Mouse (Mus musculus): ENCODE measurements at regions not wholly inside any gene's neighbourhood (a gene's known extent, or its start where the extent isn't known, plus 50 kb on each side); places are given as distances from the start of the nearest gene placed in this dataset.

GRCm38 (mm10) chr16:26171441-26171840 is 65.9 kb upstream of the P3h2 start:
- TF ChIP-seq EP300 (IDR thresholded peaks at IDR 0.05; ENCODE audit: low read depth) (no peak), CTCF (IDR thresholded peaks at IDR 0.05; ENCODE audit: low read depth) (no peak)
- H3K36me3 ChIP-seq (replicated peaks; ENCODE audit: control insufficient read depth, insufficient read depth, low read depth): no peaks in the 10 kb centered on the region
- no peaks in the 10 kb centered on the region for H3K9me3 ChIP-seq (ENCODE audit: control insufficient read depth, low read length)
- WGBS (ENCODE audit: insufficient replicate concordance): 53% methylated on average over 3 of the region's 3 CpGs
- no peak overlapping the region for H3K4me2 ChIP-seq (ENCODE audit: low read depth)
- H3K4me1 ChIP-seq (replicated peaks; ENCODE audit: control insufficient read depth in 2 of 2, insufficient read depth in 2 of 2, low read length in 1 of 2): no peaks in the 10 kb centered on the region
- DNase-seq (ENCODE audit: low read depth in 3 of 3, low spot score in 3 of 3): no peak
- ATAC-seq (ENCODE audit: insufficient read depth): no peak
- no peaks in the 10 kb centered on the region for H3K27me3 ChIP-seq (ENCODE audit: control insufficient read depth, insufficient read depth, low read length)
- H3K27ac ChIP-seq: no peak overlapping the region
- H3K9ac ChIP-seq (replicated peaks): no peak overlapping the region
- no peak overlapping the region for H3K4me3 ChIP-seq (ENCODE audit: insufficient read depth in 1 of 2, low read depth in 2 of 2, low read length in 2 of 2)

DNA sequence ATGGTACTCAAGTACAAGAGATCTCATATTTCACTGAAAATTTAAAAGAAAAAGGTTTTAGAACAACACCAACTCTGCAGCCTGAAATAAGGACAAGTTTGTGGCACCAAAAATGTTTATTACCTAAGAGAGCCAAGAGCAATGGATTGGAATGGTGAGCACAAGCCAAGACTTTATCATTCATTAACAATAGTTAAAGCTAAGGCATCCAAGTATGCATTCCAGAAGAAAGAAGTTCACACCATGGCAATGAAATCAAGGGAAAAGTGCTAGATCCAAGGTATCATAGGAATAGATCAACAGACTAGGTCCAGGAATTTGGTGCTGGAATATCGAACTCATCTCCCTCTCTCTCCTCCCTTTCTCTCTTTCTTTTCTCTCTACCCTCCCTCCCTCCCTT is 63.8 kb upstream of the P3h2 start:
- no peak for TF ChIP-seq CTCF (IDR thresholded peaks at IDR 0.05; ENCODE audit: low read depth)
- TF ChIP-seq EP300 (IDR thresholded peaks at IDR 0.05; ENCODE audit: low read depth): no peak
- 73% methylated on average over 1 of the region's 1 CpGs for WGBS (ENCODE audit: insufficient replicate concordance)
- H3K27me3 ChIP-seq (ENCODE audit: control insufficient read depth, insufficient read depth, low read length): no peaks in the 10 kb centered on the region

DNA sequence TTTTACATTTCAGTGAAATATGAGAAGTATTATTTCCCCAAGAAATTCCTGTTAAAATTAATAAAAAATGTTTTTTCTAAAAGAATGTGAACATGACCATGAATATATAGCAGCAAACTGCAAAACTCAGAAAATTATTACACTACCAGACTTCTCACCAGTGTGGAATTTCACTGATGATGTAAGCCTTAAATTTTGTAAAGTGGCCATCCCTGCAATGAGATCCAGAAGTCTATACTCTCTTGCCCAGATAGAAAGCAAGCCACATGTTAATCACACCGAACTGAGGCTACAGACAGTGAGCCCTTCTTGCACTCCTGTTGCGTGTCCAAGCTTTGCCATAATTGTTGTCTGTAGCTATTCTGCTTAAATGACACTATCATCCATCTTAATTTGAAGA is 62.6 kb upstream of the P3h2 start:
- 67% methylated on average over 2 of the region's 2 CpGs for WGBS (ENCODE audit: insufficient replicate concordance)
- Histone ChIP-seq H3K4me1 (replicated peaks; ENCODE audit: control insufficient read depth in 2 of 2, insufficient read depth in 2 of 2, low read length in 1 of 2) (no peaks in the 10 kb centered on the region), H3K9me3 (ENCODE audit: control insufficient read depth, low read length) (no peaks in the 10 kb centered on the region), H3K27ac (no peak overlapping the region), H3K27me3 (ENCODE audit: control insufficient read depth, insufficient read depth, low read length) (no peaks in the 10 kb centered on the region), H3K4me2 (ENCODE audit: low read depth) (no peak overlapping the region), H3K4me3 (ENCODE audit: insufficient read depth in 1 of 2, low read depth in 2 of 2, low read length in 2 of 2) (no peak overlapping the region), H3K9ac (replicated peaks) (no peak overlapping the region), H3K36me3 (replicated peaks; ENCODE audit: control insufficient read depth, insufficient read depth, low read depth) (no peaks in the 10 kb centered on the region)
- ATAC-seq (ENCODE audit: insufficient read depth) (no peak), DNase-seq (ENCODE audit: low read depth in 3 of 3, low spot score in 3 of 3) (no peak)
- TF ChIP-seq CTCF (IDR thresholded peaks at IDR 0.05; ENCODE audit: low read depth) (no peak), EP300 (IDR thresholded peaks at IDR 0.05; ENCODE audit: low read depth) (no peak)

More for the DNA sequence above, 63.8 kb upstream of the P3h2 start:
- no peaks in the 10 kb centered on the region for H3K9me3 ChIP-seq (ENCODE audit: control insufficient read depth, low read length)
- no peaks in the 10 kb centered on the region for H3K4me1 ChIP-seq (replicated peaks; ENCODE audit: control insufficient read depth in 2 of 2, insufficient read depth in 2 of 2, low read length in 1 of 2)
- DNase-seq (ENCODE audit: low read depth in 3 of 3, low spot score in 3 of 3): no peak
- no peak for ATAC-seq (ENCODE audit: insufficient read depth)
- no peak overlapping the region for H3K4me3 ChIP-seq (ENCODE audit: insufficient read depth in 1 of 2, low read depth in 2 of 2, low read length in 2 of 2)
- no peak overlapping the region for H3K27ac ChIP-seq
- no peaks in the 10 kb centered on the region for H3K36me3 ChIP-seq (replicated peaks; ENCODE audit: control insufficient read depth, insufficient read depth, low read depth)
- H3K9ac ChIP-seq (replicated peaks): no peak overlapping the region
- no peak overlapping the region for H3K4me2 ChIP-seq (ENCODE audit: low read depth)

DNA sequence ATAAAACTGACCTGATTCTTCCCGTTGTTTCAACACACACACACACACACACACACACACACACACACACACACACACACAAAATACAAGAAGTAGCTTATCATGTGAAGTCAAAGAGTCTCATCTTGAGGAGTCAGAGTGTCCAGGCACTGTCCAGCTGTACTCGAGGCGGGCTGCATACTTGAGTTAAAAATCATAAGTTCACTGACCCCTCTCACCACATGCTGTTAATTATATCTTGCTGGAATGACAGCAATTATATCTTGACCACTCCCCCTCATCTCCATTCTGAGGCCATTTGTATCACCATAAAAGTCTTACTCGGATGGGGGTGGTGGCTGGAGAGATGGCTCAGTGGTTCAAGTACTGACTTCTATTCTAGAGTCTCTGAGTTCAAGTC is 58.5 kb upstream of the P3h2 start:
- WGBS (ENCODE audit: insufficient replicate concordance): 49% methylated on average over 4 of the region's 4 CpGs

GRCm38 (mm10) chr16:26163401-26163800 is 57.8 kb upstream of the P3h2 start:
- Histone ChIP-seq H3K27ac (no peak overlapping the region), H3K36me3 (replicated peaks; ENCODE audit: control insufficient read depth, insufficient read depth, low read depth) (no peaks in the 10 kb centered on the region), H3K27me3 (ENCODE audit: control insufficient read depth, insufficient read depth, low read length) (no peaks in the 10 kb centered on the region), H3K4me3 (ENCODE audit: insufficient read depth in 1 of 2, low read depth in 2 of 2, low read length in 2 of 2) (no peak overlapping the region), H3K4me1 (replicated peaks; ENCODE audit: control insufficient read depth in 2 of 2, insufficient read depth in 2 of 2, low read length in 1 of 2) (no peaks in the 10 kb centered on the region), H3K9me3 (ENCODE audit: control insufficient read depth, low read length) (no peaks in the 10 kb centered on the region), H3K4me2 (ENCODE audit: low read depth) (no peak overlapping the region), H3K9ac (replicated peaks) (no peak overlapping the region)
- WGBS (ENCODE audit: insufficient replicate concordance): 57% methylated on average over 2 of the region's 2 CpGs
- TF ChIP-seq CTCF (IDR thresholded peaks at IDR 0.05; ENCODE audit: low read depth) (no peak), EP300 (IDR thresholded peaks at IDR 0.05; ENCODE audit: low read depth) (no peak)
- ATAC-seq (ENCODE audit: insufficient read depth) (no peak), DNase-seq (ENCODE audit: low read depth in 3 of 3, low spot score in 3 of 3) (no peak)

More for the DNA sequence above, 58.5 kb upstream of the P3h2 start:
- no peaks in the 10 kb centered on the region for H3K36me3 ChIP-seq (replicated peaks; ENCODE audit: control insufficient read depth, insufficient read depth, low read depth)
- no peak overlapping the region for H3K4me3 ChIP-seq (ENCODE audit: insufficient read depth in 1 of 2, low read depth in 2 of 2, low read length in 2 of 2)
- no peak overlapping the region for H3K9ac ChIP-seq (replicated peaks)
- H3K4me1 ChIP-seq (replicated peaks; ENCODE audit: control insufficient read depth in 2 of 2, insufficient read depth in 2 of 2, low read length in 1 of 2): no peaks in the 10 kb centered on the region
- no peak overlapping the region for H3K27ac ChIP-seq
- ATAC-seq (ENCODE audit: insufficient read depth) (no peak), DNase-seq (ENCODE audit: low read depth in 3 of 3, low spot score in 3 of 3) (no peak)
- TF ChIP-seq EP300 (IDR thresholded peaks at IDR 0.05; ENCODE audit: low read depth) (no peak), CTCF (IDR thresholded peaks at IDR 0.05; ENCODE audit: low read depth) (no peak)
- H3K9me3 ChIP-seq (ENCODE audit: control insufficient read depth, low read length): no peaks in the 10 kb centered on the region
- H3K4me2 ChIP-seq (ENCODE audit: low read depth): no peak overlapping the region
- H3K27me3 ChIP-seq (ENCODE audit: control insufficient read depth, insufficient read depth, low read length): no peaks in the 10 kb centered on the region

All from liver, embryonic 14.5 days (tissue).